Mouse (Mus musculus) erythroblast, embryonic 14.5 days (primary cell): ENCODE measurements around the gene Igsf11.

Source experiments
- GATA1 ChIP-seq: IDR thresholded peaks from 2 replicates; pipeline ENCODE4 v1.6.1; 2012; ENCODE audit warnings: low read length, inconsistent platforms, mixed read lengths
- TAL1 ChIP-seq: IDR thresholded peaks from 3 replicates; pipeline ENCODE4 v1.6.1; 2012; ENCODE audit warnings: low read length, inconsistent platforms, mixed read lengths

GRCm38 (mm10) chr16:38928760-38929159 lies 36.3 kb downstream of the Igsf11 start:
- TF ChIP-seq TAL1 = no peak
- no peak for TF ChIP-seq GATA1
